Mouse (Mus musculus) cerebellum, postnatal 14 days (tissue): ENCODE results near the gene Fbxl3.

ENCODE experiments used
- DNase-seq, 2 experiments: peaks; one replicate each; pipeline ENCODE4 v3.0.0; 2021; ENCODE audit warnings: mixed read lengths in 2 of 2

Fbxl3 gene

GRCm38 (mm10) chr14:103033271-103033823 lies 66.0 kb downstream of the Fbxl3 start:
- no peak for DNase-seq
